Mouse (Mus musculus): ENCODE results near the gene Dennd1c.
A peak's percentile ranks its signal among the peaks of the same experiment; 100 is the strongest.
"Not testable (repeated sequence)": the region's sequence is repeated elsewhere in the genome, so short reads cannot be mapped to it uniquely, and the experiment has no call there.

Gene Dennd1c

DNA sequence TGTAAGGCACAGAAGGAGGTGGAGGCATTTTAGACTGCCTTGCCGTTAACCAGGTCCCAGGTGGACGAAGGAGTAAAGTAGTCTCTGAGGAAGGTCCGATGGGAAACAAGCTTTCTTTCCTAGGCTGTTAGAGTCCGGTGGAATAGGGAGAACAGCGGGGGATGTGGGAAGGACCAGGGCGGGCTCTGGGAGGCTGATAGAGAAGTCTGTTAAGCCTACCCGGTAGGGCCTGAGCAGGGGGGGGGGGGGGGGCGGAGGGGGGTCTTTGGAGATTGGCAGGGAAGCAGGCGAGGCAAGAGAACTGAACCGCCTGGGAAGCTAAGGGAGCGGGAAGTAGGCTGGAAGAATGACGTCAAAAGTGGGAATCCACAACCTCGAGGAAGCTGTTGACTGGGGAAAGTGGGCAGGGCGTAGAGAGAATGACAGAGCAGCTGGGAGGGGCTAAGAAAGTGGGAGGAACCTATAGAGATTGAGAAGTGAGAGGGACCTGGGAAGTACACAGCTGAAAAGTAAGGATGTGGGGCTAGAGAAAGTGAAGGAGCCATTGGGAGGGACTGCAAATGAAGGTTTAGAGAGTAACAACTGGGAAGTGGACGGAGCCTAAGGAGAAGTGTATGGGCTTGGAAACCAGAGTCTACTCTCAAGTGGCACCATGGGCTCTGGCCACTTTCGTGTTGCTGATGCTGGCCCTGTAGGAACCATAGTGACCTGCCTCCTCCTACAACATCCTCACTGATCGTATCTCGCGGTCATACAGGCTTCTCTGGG is 17.7 kb upstream of the Dennd1c start:
- DNase-seq (ENCODE audit: low spot score in 2 of 2): no peak

- DNase-seq (ENCODE audit: low spot score in 2 of 2): no peak
These were observed 15.9 kb upstream of the Dennd1c start for GRCm38 (mm10) chr17:57094222-57094621.

DNA sequence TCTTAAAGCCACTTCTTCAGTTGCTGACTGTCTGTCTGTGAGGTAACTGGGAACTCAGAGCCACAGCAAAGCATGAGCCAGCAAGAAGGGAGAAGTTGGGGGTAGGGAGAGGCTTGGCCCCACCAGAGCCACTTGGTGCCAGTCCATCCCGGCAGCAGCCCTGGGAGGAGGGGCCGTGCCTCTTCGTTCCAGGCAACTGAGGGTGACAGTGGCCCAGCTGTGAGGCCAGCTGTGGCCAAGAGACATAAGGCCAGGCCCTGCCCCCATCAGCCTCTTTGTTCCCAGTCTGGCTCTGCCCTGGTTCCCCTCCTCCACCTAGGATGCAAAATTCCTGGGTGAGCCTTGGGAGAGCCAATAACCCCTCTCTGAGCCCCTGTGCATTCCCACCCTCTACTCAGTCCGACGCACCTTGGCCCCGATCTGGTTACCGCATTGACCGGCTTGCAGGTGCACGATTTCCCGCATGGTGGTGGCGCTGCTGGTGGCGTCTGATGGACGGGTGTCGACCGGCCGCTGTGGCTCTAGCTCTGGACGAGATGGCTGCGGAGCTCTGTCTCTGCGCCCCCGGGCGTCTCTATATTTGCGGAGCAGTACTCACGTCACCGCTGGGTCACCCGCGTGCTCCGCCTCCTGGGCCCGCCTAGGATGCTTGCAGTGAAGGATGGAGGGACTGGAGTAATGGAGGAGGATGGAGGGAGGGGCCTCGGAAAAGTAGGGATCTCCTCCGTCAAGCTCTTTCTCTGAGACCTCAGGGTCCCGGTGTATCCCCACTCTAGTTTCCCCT is 8.9 kb upstream of the Dennd1c start, which contains the start of gene Tubb4a:
TSS of gene Tubb4a (minus strand) at position 734 of the 784 bp plus-strand sequence.
- peak; percentile 86 to 88 for DNase-seq (ENCODE audit: low spot score in 2 of 2)

DNA sequence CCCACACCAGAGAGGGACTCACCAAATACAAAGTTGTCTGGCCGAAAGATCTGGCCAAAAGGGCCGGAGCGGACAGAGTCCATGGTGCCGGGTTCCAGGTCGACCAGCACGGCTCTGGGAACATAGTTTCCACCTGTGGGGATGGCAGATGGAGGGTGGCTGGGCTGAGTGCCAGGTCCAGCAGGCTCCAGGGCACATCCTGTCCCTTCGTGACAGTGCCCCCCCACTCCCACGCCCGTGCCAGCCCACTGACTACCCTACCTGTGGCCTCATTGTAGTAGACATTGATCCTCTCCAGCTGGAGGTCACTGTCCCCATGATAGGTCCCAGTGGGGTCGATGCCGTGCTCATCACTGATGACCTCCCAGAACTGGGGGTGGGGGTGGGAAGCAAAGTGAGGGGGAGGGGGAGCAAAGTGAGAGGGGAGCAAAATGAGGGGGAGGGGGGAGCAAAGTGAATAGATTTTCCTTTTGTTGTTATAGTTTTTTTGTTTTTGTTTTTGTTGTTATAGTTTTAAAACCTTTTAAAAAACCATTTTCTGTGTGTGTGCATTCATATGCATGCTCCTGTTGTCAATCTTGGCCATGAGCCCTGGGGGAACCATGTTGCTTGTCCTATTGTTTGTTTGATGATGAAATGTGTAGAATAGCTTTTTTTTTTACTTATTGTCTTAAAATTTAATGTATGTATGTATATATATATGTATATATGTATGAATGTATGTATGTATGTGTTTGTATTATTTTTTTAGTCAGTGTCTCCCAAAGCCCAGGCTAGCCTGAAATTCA is 7.8 kb upstream of the Dennd1c start:
- DNase-seq (ENCODE audit: low spot score in 2 of 2): no peak

DNA sequence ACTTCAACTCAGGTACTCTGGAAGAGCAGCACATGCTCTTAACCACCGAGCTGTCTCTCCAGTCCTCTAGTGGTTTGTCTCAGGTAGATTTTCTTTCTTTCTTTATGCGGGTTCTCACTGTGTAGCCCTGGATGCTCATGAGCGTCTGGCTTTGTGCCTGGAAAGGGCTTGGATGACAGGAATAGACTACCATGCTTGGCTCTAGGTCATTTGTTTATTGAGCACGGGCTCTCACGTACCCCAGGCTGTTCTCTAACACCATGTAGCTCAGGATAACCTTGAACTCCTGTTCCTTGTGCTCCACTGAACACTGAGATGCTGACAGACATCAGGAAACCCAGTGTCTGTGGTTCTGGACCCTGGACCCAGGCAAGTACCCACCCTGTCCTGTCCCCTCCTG is 4.2 kb upstream of the Dennd1c start:
- no peak for DNase-seq (ENCODE audit: low spot score in 2 of 2)

DNA sequence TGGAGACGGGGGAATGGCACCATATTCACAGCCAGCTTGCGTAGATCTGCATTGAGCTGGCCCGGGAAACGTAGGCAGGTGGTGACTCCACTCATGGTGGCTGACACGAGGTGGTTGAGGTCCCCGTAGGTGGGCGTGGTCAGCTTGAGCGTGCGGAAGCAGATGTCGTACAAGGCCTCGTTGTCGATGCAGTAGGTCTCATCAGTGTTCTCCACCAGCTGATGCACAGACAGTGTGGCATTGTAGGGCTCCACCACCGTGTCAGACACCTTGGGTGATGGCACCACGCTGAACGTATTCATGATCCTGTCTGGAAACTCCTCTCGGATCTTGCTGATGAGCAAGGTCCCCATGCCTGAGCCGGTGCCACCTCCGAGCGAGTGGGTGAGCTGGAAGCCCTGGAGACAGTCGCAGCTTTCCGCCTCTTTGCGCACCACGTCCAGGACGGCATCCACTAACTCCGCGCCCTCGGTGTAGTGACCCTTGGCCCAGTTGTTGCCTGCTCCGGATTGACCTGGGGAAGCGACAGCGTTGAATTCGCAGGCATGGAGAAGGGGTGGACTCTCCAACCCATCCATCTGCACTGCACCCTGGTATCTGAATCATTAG is 3.0 kb upstream of the Dennd1c start:
- no peak for DNase-seq (ENCODE audit: low spot score in 2 of 2)

DNA sequence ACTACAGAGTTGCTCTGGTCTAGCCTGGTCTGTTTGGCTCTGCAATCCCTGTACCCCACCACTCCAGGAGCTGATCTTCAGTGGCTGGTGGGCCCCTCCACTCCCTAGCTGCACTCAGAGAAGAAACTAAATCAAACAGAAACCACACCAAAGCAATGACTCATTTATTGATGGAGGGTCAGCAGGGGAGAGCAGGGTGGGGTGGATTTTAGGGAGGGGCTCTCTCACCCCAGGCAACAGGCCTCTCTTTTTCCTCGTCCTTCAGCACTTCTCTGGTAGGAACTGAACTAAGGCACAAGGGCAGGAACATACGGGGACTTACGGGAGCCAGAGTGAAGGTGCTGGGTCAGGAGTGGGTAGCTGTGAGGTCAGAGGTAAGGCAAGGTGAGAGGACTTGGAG is 1.6 kb upstream of the Dennd1c start:
- no peak for DNase-seq (ENCODE audit: low spot score in 2 of 2)

GRCm38 (mm10) chr17:57076916-57077315 is 1.4 kb downstream of the Dennd1c start:
- no peak for DNase-seq (ENCODE audit: low spot score in 2 of 2)

- DNase-seq (ENCODE audit: low spot score in 2 of 2): no peak
These were observed 7.6 kb downstream of the Dennd1c start for GRCm38 (mm10) chr17:57070699-57071098.

DNA sequence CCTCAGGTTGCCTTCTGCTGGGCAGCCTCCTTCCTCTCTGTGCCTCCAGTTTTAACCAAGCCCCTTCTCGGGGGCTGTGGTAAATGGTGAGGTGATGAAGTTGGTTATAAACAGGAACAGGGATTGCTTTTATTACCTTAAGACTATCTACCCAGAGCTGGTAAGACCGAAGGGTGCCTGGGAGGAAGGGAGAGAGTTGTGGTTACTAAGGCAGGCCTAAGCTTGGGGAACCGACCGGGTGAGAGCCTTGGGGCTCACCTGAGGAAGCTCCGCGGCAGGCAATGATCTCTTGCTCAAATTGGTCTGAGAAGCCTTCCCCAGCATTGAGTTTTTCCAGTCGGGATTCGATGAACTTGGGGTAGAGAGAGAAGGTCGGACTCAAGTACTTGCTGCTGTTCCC is 8.0 kb downstream of the Dennd1c start:
- no peak for DNase-seq (ENCODE audit: low spot score in 2 of 2)

DNA sequence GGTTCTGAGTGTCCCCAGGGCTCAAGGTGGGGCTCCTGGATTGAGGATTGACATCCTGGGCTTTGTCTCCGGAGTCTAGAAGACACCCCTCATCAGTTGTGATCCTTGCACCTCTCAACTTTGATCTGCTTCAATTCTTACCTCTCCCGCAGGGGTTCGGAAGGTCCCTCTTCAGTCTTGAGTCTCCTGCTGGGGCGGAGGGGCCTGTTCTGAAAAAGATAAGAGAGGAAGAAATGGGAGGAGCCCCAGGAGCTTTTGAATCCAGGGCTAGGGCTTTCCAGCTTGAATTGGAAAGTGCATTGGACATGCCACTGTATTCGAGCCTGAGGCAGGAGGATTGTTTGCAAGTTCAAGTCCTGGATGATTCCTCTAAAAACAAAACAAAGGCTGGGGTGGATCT is 11.4 kb downstream of the Dennd1c start:
- no peak for DNase-seq (ENCODE audit: low spot score in 2 of 2)

DNA sequence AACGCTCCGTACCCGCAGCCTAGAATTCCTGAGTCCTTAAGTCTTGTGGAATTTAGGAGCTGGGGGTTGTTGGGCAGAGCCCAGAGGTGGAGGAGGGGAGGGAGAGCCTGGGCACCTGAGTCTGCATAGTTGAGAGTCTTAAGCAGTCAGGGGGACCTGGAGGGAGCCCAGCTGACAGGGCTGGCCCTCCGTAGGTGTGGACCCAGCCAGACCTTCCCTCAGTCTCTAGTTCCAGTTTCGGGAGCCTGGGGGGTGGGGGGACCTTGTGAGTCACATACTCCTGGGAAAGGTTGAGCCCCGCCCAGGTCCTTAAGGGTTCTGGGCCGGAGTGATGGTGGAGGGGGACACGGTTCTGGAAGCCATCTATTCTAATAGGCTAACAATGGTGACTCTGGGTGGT is 15.3 kb downstream of the Dennd1c start:
- no peak for DNase-seq (ENCODE audit: low spot score in 2 of 2)

DNA sequence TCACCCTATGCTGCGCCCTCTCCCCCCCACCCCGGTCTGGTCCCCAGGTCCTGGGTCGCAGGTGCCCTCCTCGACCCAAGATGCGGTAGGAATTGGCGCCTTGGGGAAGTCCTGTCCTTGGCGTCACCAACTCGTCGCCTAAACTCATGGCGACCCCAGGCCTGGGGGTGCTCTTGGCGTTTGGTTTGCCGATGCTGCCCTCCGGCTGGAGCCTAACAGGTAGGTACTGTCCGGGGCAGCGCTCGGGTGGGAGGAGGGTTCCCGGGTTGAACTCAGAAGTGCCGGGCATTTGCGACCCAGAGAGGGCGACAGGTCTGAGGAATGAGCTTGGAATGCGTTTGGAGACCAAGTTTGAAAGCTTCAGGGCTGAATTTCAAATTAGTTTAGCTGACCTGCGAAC is 15.8 kb downstream of the Dennd1c start:
- no peak for DNase-seq (ENCODE audit: low spot score in 2 of 2)

DNA sequence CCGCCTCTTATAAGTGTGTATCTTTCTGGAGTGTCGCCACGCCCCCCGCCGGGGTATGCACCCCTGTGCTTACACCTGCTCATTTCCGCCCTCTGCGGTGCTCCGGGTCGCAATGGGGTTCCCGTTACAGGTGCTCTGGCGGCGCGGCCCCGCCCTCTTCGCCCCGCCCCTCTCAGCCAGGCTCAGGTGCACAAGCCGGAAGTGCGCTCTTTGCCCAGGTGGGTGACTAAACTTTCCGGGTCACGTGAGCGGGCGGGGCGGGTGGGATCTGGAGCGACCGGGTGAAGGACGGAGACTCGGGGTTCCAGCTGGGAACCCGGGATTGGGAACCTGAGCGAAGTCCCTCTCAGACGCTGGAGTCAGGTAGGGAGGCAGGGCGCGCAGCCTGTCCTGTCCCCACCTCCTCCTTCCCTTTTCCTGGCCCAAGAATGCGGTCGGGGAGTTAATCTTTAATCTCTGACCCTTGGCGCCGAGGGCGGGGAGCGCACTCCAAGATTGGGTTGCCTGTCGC is 16.2 kb downstream of the Dennd1c start:
- DNase-seq (ENCODE audit: low spot score in 2 of 2): no peak

DNA sequence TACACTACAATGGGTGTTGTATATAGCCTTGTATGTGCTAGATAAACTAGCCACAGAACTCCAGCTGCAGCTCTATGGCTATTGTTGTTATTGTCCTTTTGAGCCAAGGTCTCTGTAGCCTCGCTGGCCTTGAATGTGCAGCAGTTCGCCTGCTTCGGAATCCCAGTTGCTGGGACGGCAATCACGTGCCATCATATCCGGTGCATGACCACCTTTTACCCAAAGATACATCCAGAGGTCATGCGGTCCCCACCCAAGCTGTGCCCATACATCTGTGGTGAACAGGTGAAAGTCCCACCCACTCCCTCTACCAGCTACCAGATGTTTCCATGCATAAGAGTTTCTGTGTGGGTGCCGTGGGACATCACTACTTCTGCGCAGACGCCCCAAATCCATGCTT is 17.2 kb downstream of the Dennd1c start:
- no peak for DNase-seq (ENCODE audit: low spot score in 2 of 2)

DNA sequence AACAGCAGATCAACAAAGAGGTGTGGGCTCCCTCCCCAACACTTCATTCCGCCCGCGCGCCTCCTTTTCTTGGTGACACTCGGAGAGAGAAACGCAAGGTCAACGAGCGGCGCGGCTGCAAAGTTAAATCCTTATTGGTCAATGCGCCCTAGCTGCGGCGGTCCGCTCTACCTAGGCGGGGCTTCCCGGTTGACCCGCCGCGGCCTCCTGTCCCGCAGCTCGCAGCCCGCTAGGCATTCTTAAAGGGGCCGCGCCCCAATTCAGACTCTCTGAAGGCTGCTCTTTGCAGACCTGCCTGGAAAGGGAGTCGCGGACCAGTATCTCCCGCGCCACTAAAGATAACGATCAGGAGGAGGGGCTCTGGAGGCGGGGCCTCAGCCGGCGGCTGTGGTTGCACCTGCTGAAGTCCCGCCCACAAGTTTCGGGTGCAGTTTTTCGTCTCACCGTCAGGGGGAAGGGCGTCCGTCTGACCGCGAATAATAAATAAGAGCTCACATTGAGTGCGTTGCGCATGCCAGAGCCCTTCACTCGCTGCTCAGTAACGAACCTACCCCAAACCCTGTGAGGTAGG is 18.0 kb downstream of the Dennd1c start:
- DNase-seq (ENCODE audit: low spot score in 2 of 2): peak; percentile 94 to 95

DNA sequence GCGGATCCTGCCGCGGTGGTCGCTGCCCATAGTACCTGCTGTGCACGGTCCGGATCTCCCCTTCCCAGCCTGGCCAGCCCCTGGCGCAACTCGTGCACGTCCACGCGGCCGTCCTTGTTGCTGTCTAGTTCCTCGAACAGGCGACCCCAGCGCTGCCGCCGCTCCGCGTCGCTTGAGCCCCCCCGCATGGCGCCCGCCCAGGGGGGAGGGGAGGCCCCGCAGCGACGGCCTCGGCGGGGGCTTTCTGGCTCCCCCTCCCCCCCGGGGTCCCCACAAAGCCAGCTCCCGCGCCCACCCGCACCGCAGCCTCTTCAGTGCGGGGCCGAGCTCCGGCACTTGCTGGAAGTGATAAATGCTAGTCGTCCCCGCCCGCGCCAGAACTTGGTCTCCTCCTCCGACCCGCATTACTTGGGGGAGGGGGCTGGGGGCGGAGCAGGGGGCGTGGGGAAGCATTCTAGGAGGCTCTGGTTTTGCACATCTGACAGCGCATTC is 18.8 kb downstream of the Dennd1c start, which contains the start of gene Slc25a23:
TSS of gene Slc25a23 (minus strand) at position 378 of the 492 bp plus-strand sequence.
- DNase-seq (ENCODE audit: low spot score in 2 of 2): peak; percentile 73 to 78

DNA sequence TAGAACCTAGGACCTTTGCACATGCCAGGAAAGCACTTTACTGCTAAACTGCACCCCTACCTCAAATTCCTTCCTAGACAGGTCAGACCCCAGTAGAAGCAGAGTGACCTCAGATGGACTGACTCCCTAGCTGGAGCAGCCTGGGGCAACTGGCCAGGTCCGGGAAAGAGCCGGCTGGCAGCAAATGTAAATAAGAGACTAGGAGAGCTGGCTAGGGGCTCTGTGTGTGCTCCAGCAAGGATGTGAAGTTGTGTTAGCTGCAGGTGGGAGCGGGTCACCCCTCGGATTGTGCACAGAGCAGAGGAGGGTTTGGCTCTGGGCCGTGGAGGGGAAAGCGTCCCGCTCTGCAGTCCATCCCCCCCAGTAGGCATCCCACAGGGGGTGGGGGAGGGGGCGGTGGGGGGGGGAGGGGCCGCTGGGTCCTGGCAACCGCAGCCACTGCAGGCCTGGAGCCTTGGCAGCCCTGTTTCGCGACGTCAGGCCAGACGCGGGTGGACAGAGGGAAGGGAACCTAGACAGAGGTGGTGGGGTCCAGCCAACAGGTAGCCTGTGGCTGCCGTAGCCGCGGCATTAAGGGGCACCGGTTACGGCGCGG is 19.3 kb downstream of the Dennd1c start, which contains the start of gene Crb3:
TSS of gene Crb3 (plus strand) at position 215 of the 595 bp plus-strand sequence.
- DNase-seq (ENCODE audit: low spot score in 2 of 2): peak in 1 of 2 experiments; percentile 24

DNA sequence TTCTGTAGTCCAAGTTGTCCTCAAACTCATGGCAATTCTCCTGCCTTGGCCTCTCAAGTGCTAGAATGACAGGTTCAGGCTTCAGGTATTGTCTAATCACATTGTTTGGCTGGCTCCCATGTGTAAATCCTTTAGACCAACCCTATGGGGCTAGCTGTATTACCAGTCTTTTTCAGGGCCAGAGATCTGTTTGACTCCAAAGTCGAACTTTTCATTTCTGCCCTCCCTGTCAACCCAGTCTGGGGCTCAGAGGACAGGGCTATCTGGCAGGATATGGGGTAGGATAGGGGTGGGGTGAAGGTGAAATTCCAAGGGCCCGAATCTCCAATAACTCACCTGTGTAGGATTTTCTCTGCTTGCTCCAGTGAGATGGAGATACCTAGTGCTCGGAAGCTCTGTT is 22.1 kb downstream of the Dennd1c start:
- no peak for DNase-seq (ENCODE audit: low spot score in 2 of 2)

GRCm38 (mm10) chr17:57051679-57052078 is 26.6 kb downstream of the Dennd1c start:
- DNase-seq (ENCODE audit: low spot score in 2 of 2): not testable (repeated sequence)

All from right cerebral cortex, postnatal 36 days (tissue).